ENCODE assay signal across 11 mouse cellular contexts in the genomic region with DNA sequence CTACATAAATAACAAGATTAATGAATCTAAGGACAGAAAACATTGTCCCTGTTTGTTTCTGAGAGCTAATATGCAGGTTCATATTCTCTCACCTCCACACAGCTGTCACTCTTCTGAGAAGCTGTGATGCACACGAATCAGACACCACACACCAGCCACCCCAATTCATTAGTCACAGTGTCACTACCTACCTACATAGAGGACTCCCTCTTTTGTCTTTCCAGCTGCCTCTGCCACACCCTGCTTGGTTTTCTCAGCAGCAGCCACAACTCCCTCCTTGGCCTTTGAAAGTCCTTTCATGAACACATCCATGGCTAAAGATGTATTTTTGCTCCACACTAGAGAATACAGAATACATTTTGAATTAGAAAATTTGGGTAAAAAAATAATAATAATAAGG. TPM values are rescaled to one million over a fixed set of nuclear protein-coding genes. Genes with fewer than 3 reads are reported as not detected.
A peak's percentile ranks its signal among the peaks of the same experiment; 100 is the strongest.
DNase-seq lines count a peak whose midpoint lies in the region; ATAC-seq and TF ChIP-seq lines count a peak whose summit lies in the region.
"Had no signal": no experiment of that assay in that cellular context is flagged by ENCODE, and none has a peak within 500 bp of the region (broad histone marks: within the 10 kb centered on the region; RNA-seq: fewer than 3 reads in every experiment).

No protein-coding gene starts in this region.

- H3K27ac ChIP-seq in midbrain, embryonic 13.5 days, result no peak overlapping the region
- no peak overlapping the region for H3K27ac ChIP-seq in midbrain, embryonic 10.5 days (replicated peaks)
- H3K27ac ChIP-seq in embryonic facial prominence, embryonic 10.5 days (replicated peaks), result no peak overlapping the region
- H3K27ac ChIP-seq in hindbrain, postnatal 0 days, result no peak overlapping the region
- no peak overlapping the region for H3K27ac ChIP-seq in neural tube, embryonic 14.5 days (ENCODE audit: low read depth, low read length)

- no peak overlapping the region for H3K9ac ChIP-seq in midbrain, embryonic 13.5 days (replicated peaks)
- H3K9ac ChIP-seq in hindbrain, postnatal 0 days (replicated peaks; ENCODE audit: low read length), result no peak overlapping the region; the same call in 1 of the 2 replicates
- no peak overlapping the region for H3K9ac ChIP-seq in neural tube, embryonic 14.5 days (replicated peaks; ENCODE audit: low read depth, low read length)

- no peaks in the 10 kb centered on the region for H3K36me3 ChIP-seq in midbrain, embryonic 13.5 days
- H3K36me3 ChIP-seq in midbrain, embryonic 10.5 days, result no peaks in the 10 kb centered on the region
- no peaks in the 10 kb centered on the region for H3K36me3 ChIP-seq in embryonic facial prominence, embryonic 10.5 days (replicated peaks)
- no peaks in the 10 kb centered on the region for H3K36me3 ChIP-seq in hindbrain, postnatal 0 days (ENCODE audit: insufficient read depth, low read length)
- no peaks in the 10 kb centered on the region for H3K36me3 ChIP-seq in neural tube, embryonic 14.5 days (ENCODE audit: control insufficient read depth, insufficient read depth, low read length)

- H3K4me1 ChIP-seq in midbrain, embryonic 13.5 days (replicated peaks), result peaks cover 17% of the 10 kb centered on the region
- peaks cover 16% of the 10 kb centered on the region for H3K4me1 ChIP-seq in midbrain, embryonic 10.5 days
- H3K4me1 ChIP-seq in embryonic facial prominence, embryonic 10.5 days, result peaks cover 20% of the 10 kb centered on the region
- H3K4me1 ChIP-seq in hindbrain, postnatal 0 days (ENCODE audit: insufficient read depth, low read length), result peaks cover 5% of the 10 kb centered on the region
- H3K4me1 ChIP-seq in neural tube, embryonic 14.5 days (ENCODE audit: control insufficient read depth, insufficient read depth, low read length), result no peaks in the 10 kb centered on the region

- no peak for DNase-seq in midbrain, embryonic 10.5 days (ENCODE audit: low spot score)
- DNase-seq in embryonic facial prominence, embryonic 10.5 days (ENCODE audit: low spot score), result no peak
- DNase-seq in hindbrain, postnatal 0 days (ENCODE audit: low spot score), result peak; percentile 3
- DNase-seq in thymus, postnatal 14 days, result no peak
- DNase-seq: cerebellum, adult 9-11 months; gastrocnemius, postnatal 25 days; kidney, postnatal 10 days; lung, postnatal 14 days had no signal

- H3K4me3 ChIP-seq in midbrain, embryonic 13.5 days (replicated peaks), result no peak overlapping the region
- H3K4me3 ChIP-seq in midbrain, embryonic 10.5 days, result no peak overlapping the region
- H3K4me3 ChIP-seq in embryonic facial prominence, embryonic 10.5 days, result 0 out of 2 replicates have a peak overlapping the region, but pooled peaks have one; percentile 66
- peak overlapping the region; percentile 47 for H3K4me3 ChIP-seq in hindbrain, postnatal 0 days (ENCODE audit: low read length)
- H3K4me3 ChIP-seq in neural tube, embryonic 14.5 days (ENCODE audit: low read depth, low read length), result peak overlapping the region; percentile 53; the same call in 1 of the 2 replicates

- no peaks in the 10 kb centered on the region for H3K9me3 ChIP-seq in midbrain, embryonic 13.5 days
- H3K9me3 ChIP-seq in midbrain, embryonic 10.5 days (replicated peaks), result no peaks in the 10 kb centered on the region
- no peaks in the 10 kb centered on the region for H3K9me3 ChIP-seq in embryonic facial prominence, embryonic 10.5 days
- H3K9me3 ChIP-seq in hindbrain, postnatal 0 days (ENCODE audit: low read length), result no peaks in the 10 kb centered on the region
- no peaks in the 10 kb centered on the region for H3K9me3 ChIP-seq in neural tube, embryonic 14.5 days (ENCODE audit: control insufficient read depth, low read length)

- WGBS in midbrain, embryonic 13.5 days, result 43% methylated on average over 1 of the region's 1 CpGs
- WGBS in midbrain, embryonic 10.5 days, result 53% methylated on average over 1 of the region's 1 CpGs
- 43% methylated on average over 1 of the region's 1 CpGs for WGBS in embryonic facial prominence, embryonic 10.5 days
- 16% methylated on average over 1 of the region's 1 CpGs for WGBS in hindbrain, postnatal 0 days
- WGBS in neural tube, embryonic 14.5 days, result 38% methylated on average over 1 of the region's 1 CpGs

- peak overlapping the region; percentile 75 for H3K4me2 ChIP-seq in midbrain, embryonic 13.5 days (replicated peaks)
- H3K4me2 ChIP-seq in hindbrain, postnatal 0 days (ENCODE audit: low read depth, low read length), result peak overlapping the region; percentile 75
- peak overlapping the region; percentile 89; the same call in 1 of the 2 replicates for H3K4me2 ChIP-seq in neural tube, embryonic 14.5 days (ENCODE audit: low read depth, low read length)

- H3K27me3 ChIP-seq in midbrain, embryonic 13.5 days, result no peaks in the 10 kb centered on the region; the same call in 1 of the 2 replicates
- H3K27me3 ChIP-seq in midbrain, embryonic 10.5 days (ENCODE audit: low read depth, poor library complexity, severe bottlenecking), result peaks cover 11% of the 10 kb centered on the region
- H3K27me3 ChIP-seq in embryonic facial prominence, embryonic 10.5 days (replicated peaks; ENCODE audit: low read depth, poor library complexity, severe bottlenecking), result peaks cover 17% of the 10 kb centered on the region
- H3K27me3 ChIP-seq in hindbrain, postnatal 0 days (ENCODE audit: insufficient read depth, low read length), result no peaks in the 10 kb centered on the region
- H3K27me3 ChIP-seq in neural tube, embryonic 14.5 days (ENCODE audit: control insufficient read depth, insufficient read depth, low read length), result no peaks in the 10 kb centered on the region

- no peak for TF ChIP-seq CTCF in hindbrain, postnatal 0 days (IDR thresholded peaks at IDR 0.05; ENCODE audit: low read depth)

- ATAC-seq in midbrain, embryonic 13.5 days, result no peak
- ATAC-seq in hindbrain, postnatal 0 days, result no peak
- ATAC-seq in neural tube, embryonic 14.5 days (ENCODE audit: low read depth), result no peak
- ATAC-seq in CD4-positive, CD25-positive, alpha-beta regulatory T cell, adult 4 months, result no peak

RNA-seq across cellular contexts. Expression of gene Snca, which starts 2.4 kb away (rescaled TPM):
- 68.4 and 87.2 TPM in 2 replicates for polyA plus RNA-seq in midbrain, embryonic 13.5 days (2015; fragmentation: Nextera tagmentation; extraction: Ambion mirVana)
- polyA plus RNA-seq in midbrain, embryonic 10.5 days (2016; fragmentation: Nextera tagmentation; extraction: Ambion mirVana), result 16.0 and 18.5 TPM in 2 replicates
- 16.8 and 21.0 TPM in 2 replicates for polyA plus RNA-seq in embryonic facial prominence, embryonic 10.5 days (2016; fragmentation: Nextera tagmentation; extraction: Ambion mirVana)
- 131 and 149 TPM in 2 replicates for total RNA-seq in hindbrain, postnatal 0 days (2014; rRNA removed)
- polyA plus RNA-seq in hindbrain, postnatal 0 days (2015; fragmentation: Nextera tagmentation; extraction: Ambion mirVana), result 392 and 408 TPM in 2 replicates
- polyA plus RNA-seq in neural tube, embryonic 14.5 days (2014; fragmentation: Nextera tagmentation; extraction: Ambion mirVana), result 166 and 258 TPM in 2 replicates
- polyA plus RNA-seq in CD4-positive, CD25-positive, alpha-beta regulatory T cell, adult 4 months (2017; shearing (Covaris generic)), result not detected

Comparison
In these comparisons a context has a peak if more than half of its experiments do, and no peak if none do; other contexts are left out.
1. H3K4me3 ChIP-seq: peak in embryonic facial prominence, embryonic 10.5 days (single experiment), hindbrain, postnatal 0 days (single experiment) and neural tube, embryonic 14.5 days (single experiment); none in midbrain, embryonic 13.5 days (single experiment) and midbrain, embryonic 10.5 days (single experiment).
2. RNA of gene Snca, which starts 2.4 kb away (polyA plus RNA-seq): 392 to 408 TPM in hindbrain, postnatal 0 days, 166 to 258 TPM in neural tube, embryonic 14.5 days, 68.4 to 87.2 TPM in midbrain, embryonic 13.5 days, 16.8 to 21.0 TPM in embryonic facial prominence, embryonic 10.5 days and 16.0 to 18.5 TPM in midbrain, embryonic 10.5 days; not detected in CD4-positive, CD25-positive, alpha-beta regulatory T cell, adult 4 months; every median in the first group is over 10 times any median in the second.
3. Peak in every context shown above with its lines, with median percentiles within 50 percentile points of each other: H3K4me2 ChIP-seq.